Mouse (Mus musculus) heart, embryonic 13.5 days (tissue): ENCODE measurements around the gene Elp1. TPM values are rescaled to one million over a fixed set of nuclear protein-coding genes. Genes with fewer than 3 reads are reported as not detected.

Experiments
- ATAC-seq: fragments of 200-750 bp; cut with Nextera tagmentation; 2 replicates; pipeline ENCODE4 v1.8.0; 2017; ENCODE audit warnings: moderate TSS enrichment; ENCODE audit not compliant: insufficient number of reproducible peaks, low FRiP score, low TSS enrichment; ENCODE audit errors: extremely low read depth
- H3K27ac ChIP-seq: fragments of 300-500 bp; sonication (generic); replicated peaks from 2 replicates; pipeline ENCODE4 v1.5.1; 2015; ENCODE audit warnings: moderate library complexity, mild to moderate bottlenecking, inconsistent platforms
- H3K27me3 ChIP-seq: fragments of 300-500 bp; sonication (generic); replicated peaks from 2 replicates; pipeline ENCODE4 v1.6.1; 2015; ENCODE audit warnings: mild to moderate bottlenecking, inconsistent platforms
- H3K36me3 ChIP-seq: fragments of 300-500 bp; sonication (generic); 2 replicates; pipeline ENCODE4 v1.6.1; 2015; ENCODE audit warnings: mild to moderate bottlenecking, inconsistent platforms
- H3K4me1 ChIP-seq: fragments of 300-500 bp; sonication (generic); 2 replicates; pipeline ENCODE4 v1.6.1; 2015; ENCODE audit warnings: inconsistent platforms
- H3K4me2 ChIP-seq: fragments of 300-500 bp; sonication (generic); 2 replicates; pipeline ENCODE4 v1.6.1; 2015; ENCODE audit warnings: inconsistent platforms, mild to moderate bottlenecking, moderate library complexity
- H3K4me3 ChIP-seq: fragments of 300-500 bp; sonication (generic); 2 replicates; pipeline ENCODE4 v1.5.1; 2015; ENCODE audit warnings: moderate library complexity, mild to moderate bottlenecking, inconsistent platforms
- H3K9ac ChIP-seq: fragments of 300-500 bp; sonication (generic); 2 replicates; pipeline ENCODE4 v1.6.1; 2015; ENCODE audit warnings: inconsistent platforms, mild to moderate bottlenecking, moderate library complexity
- H3K9me3 ChIP-seq: fragments of 300-500 bp; sonication (generic); 2 replicates; pipeline ENCODE4 v1.6.1; 2016; ENCODE audit warnings: inconsistent platforms
- WGBS: fragments of 180-500 bp; shearing (Covaris S2); methylation state at CpG from one replicate; pipeline ENCODE4 v1.1.7; 2015; ENCODE audit warnings: mixed read lengths; 5-methylcytosine and 5-hydroxymethylcytosine counted together
- polyA plus RNA-seq: library from polyadenylated mRNA; unstranded; fragments of >200 nt; fragmentation: Nextera tagmentation; extraction: Ambion mirVana; gene quantifications from 2 replicates; pipeline ENCODE4 v1.2.1, GENCODE M21; 2015

Elp1 gene
- polyA plus RNA-seq = 31.2 and 32.6 TPM in 2 replicates

- H3K36me3 ChIP-seq = peaks cover 67% of the 10 kb centered on the region
- peak within 1 kb of the TSS; percentile 90 for H3K4me3 ChIP-seq
- under 1% methylated on average over 72 of the region's 72 CpGs for WGBS
- peak within 1 kb of the TSS; percentile 86 for H3K9ac ChIP-seq
- H3K4me1 ChIP-seq = peaks cover 25% of the 10 kb centered on the region
- H3K27me3 ChIP-seq = no peaks in the 10 kb centered on the region
- peak within 1 kb of the TSS; percentile 98 for H3K4me2 ChIP-seq
- peak; percentile 83 for ATAC-seq
- no peaks in the 10 kb centered on the region for H3K9me3 ChIP-seq
- H3K27ac ChIP-seq = peak within 1 kb of the TSS; percentile 82
Measured at GRCm38 (mm10) chr4:56801907-56802668, at the start of gene Elp1, which contains the start of gene Fam206a. Gene Elp1, minus strand, starts transcription at chr4:56802331. Gene Fam206a, plus strand, starts transcription at chr4:56802345.

DNA sequence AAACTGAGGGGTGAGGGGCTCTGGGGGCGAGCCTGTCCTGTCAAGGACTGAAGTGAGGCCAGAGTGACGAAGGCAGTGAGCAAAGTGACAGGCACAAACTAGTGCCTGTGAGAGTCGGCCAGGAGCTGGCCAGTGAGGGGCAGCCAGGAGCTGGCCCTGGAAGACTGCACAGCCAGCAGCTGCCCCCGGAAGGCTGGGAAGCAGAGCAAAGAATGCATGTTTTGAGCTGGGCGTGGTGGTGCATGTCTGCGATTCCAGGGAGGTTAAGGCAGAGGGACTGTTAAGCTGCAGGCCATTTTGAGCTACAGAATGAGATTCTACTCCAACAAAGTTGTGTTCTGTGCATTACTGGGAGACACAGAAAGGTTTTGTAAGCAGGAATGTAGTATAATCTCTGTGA lies 48.6 kb upstream of the Elp1 start:
- peak overlapping the region; percentile 54; the same call in 1 of the 2 replicates for H3K9ac ChIP-seq
- H3K4me1 ChIP-seq = peaks cover 18% of the 10 kb centered on the region
- peak overlapping the region; percentile 67 for H3K27ac ChIP-seq
- H3K27me3 ChIP-seq = no peaks in the 10 kb centered on the region
- no peak overlapping the region for H3K4me3 ChIP-seq
- ATAC-seq = no peak; the same call in 1 of the 2 replicates
- H3K9me3 ChIP-seq = no peaks in the 10 kb centered on the region
- 8% methylated on average over 6 of the region's 6 CpGs for WGBS
- peak overlapping the region; percentile 42 for H3K4me2 ChIP-seq
- H3K36me3 ChIP-seq = peaks cover 5% of the 10 kb centered on the region

GRCm38 (mm10) chr4:56848044-56848443 lies 45.9 kb upstream of the Elp1 start:
- Histone ChIP-seq H3K9ac (no peak overlapping the region), H3K4me3 (no peak overlapping the region), H3K36me3 (peaks cover 26% of the 10 kb centered on the region), H3K4me1 (peaks cover 17% of the 10 kb centered on the region), H3K4me2 (no peak overlapping the region), H3K27ac (no peak overlapping the region), H3K27me3 (no peaks in the 10 kb centered on the region), H3K9me3 (no peaks in the 10 kb centered on the region)
- 83% methylated on average over 6 of the region's 6 CpGs for WGBS
- no peak for ATAC-seq

DNA sequence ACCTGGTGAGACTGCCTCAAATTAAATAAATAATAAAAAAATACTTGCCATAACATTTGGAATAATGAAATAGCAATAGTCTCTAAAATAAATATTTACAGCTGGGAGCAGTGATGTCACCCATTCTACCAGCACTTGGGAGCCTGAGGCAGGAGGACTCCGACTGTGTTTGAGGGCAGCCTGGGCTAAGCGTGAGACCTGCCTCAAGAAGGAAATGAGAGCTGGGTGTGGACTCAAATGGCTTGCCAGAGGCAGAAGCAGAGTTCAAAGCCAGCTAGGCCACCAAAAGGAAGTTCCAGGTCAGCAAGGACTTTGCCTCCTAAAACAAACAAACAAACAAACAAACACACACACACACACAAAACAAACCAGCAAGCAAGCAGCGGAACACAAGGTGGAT lies 45.3 kb upstream of the Elp1 start:
- H3K4me1 ChIP-seq = peaks cover 17% of the 10 kb centered on the region
- peaks cover 26% of the 10 kb centered on the region for H3K36me3 ChIP-seq
- no peak overlapping the region for H3K4me3 ChIP-seq
- H3K27me3 ChIP-seq = no peaks in the 10 kb centered on the region
- no peak overlapping the region for H3K9ac ChIP-seq
- no peak overlapping the region for H3K4me2 ChIP-seq
- WGBS = 90% methylated on average over 3 of the region's 3 CpGs
- no peaks in the 10 kb centered on the region for H3K9me3 ChIP-seq
- no peak for ATAC-seq
- H3K27ac ChIP-seq = no peak overlapping the region

- Histone ChIP-seq H3K4me3 (no peak overlapping the region), H3K4me1 (peaks cover 10% of the 10 kb centered on the region), H3K9ac (no peak overlapping the region), H3K27ac (no peak overlapping the region), H3K36me3 (peaks cover 34% of the 10 kb centered on the region), H3K4me2 (no peak overlapping the region), H3K27me3 (no peaks in the 10 kb centered on the region), H3K9me3 (no peaks in the 10 kb centered on the region)
- WGBS = 51% methylated on average over 12 of the region's 12 CpGs
- ATAC-seq = no peak
Measured at GRCm38 (mm10) chr4:56845896-56846533, 43.9 kb upstream of the Elp1 start.

DNA sequence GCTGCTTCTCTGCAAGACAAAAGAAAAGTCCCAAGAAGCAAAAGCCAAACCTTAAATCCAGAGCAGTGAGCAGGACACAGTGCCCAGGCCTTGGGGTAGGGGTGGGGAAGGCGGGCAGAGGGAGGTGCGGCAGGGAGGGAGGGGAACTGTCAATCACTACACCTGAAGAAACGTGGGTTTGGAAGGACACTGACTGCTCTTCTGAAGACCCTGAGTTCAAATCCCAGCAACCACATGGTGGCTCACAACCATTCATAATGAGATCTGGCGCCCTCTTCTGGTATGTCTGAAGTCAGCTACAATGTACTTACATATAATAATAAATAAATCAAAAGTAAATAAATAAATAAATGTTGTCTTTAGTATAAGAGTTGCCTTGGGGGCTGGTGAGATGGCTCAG lies 42.8 kb upstream of the Elp1 start:
- ATAC-seq = no peak
- H3K4me3 ChIP-seq = no peak overlapping the region
- no peak overlapping the region for H3K27ac ChIP-seq
- H3K4me2 ChIP-seq = no peak overlapping the region
- 91% methylated on average over 4 of the region's 4 CpGs for WGBS
- no peak overlapping the region for H3K9ac ChIP-seq
- H3K27me3 ChIP-seq = no peaks in the 10 kb centered on the region
- no peaks in the 10 kb centered on the region for H3K9me3 ChIP-seq
- peaks cover 3% of the 10 kb centered on the region; the same call in 1 of the 2 replicates for H3K4me1 ChIP-seq
- H3K36me3 ChIP-seq = peaks cover 44% of the 10 kb centered on the region

- Histone ChIP-seq H3K4me2 (no peak overlapping the region), H3K27me3 (no peaks in the 10 kb centered on the region), H3K9ac (no peak overlapping the region), H3K4me1 (peaks cover 3% of the 10 kb centered on the region; the same call in 1 of the 2 replicates), H3K9me3 (no peaks in the 10 kb centered on the region), H3K36me3 (peaks cover 48% of the 10 kb centered on the region), H3K27ac (no peak overlapping the region), H3K4me3 (no peak overlapping the region)
- WGBS = 85% methylated on average over 2 of the region's 2 CpGs
- ATAC-seq = no peak
Measured at GRCm38 (mm10) chr4:56843963-56844362, 41.8 kb upstream of the Elp1 start.

- Histone ChIP-seq H3K36me3 (peaks cover 57% of the 10 kb centered on the region), H3K4me1 (peaks cover 3% of the 10 kb centered on the region; the same call in 1 of the 2 replicates), H3K9ac (no peak overlapping the region), H3K4me3 (no peak overlapping the region), H3K4me2 (no peak overlapping the region), H3K27ac (peak overlapping the region; percentile 67), H3K9me3 (no peaks in the 10 kb centered on the region), H3K27me3 (no peaks in the 10 kb centered on the region)
- ATAC-seq = no peak
- 68% methylated on average over 7 of the region's 7 CpGs for WGBS
Measured at GRCm38 (mm10) chr4:56842501-56842900, 40.4 kb upstream of the Elp1 start.

- no peaks in the 10 kb centered on the region for H3K9me3 ChIP-seq
- H3K4me1 ChIP-seq = peaks cover 3% of the 10 kb centered on the region; the same call in 1 of the 2 replicates
- peaks cover 55% of the 10 kb centered on the region for H3K36me3 ChIP-seq
- H3K27me3 ChIP-seq = no peaks in the 10 kb centered on the region
- no peak for ATAC-seq
- H3K4me3 ChIP-seq = no peak overlapping the region
- H3K27ac ChIP-seq = no peak overlapping the region
- no peak overlapping the region for H3K9ac ChIP-seq
- WGBS = 64% methylated on average over 3 of the region's 3 CpGs
- no peak overlapping the region for H3K4me2 ChIP-seq
Measured at GRCm38 (mm10) chr4:56840297-56840696, 38.2 kb upstream of the Elp1 start.

DNA sequence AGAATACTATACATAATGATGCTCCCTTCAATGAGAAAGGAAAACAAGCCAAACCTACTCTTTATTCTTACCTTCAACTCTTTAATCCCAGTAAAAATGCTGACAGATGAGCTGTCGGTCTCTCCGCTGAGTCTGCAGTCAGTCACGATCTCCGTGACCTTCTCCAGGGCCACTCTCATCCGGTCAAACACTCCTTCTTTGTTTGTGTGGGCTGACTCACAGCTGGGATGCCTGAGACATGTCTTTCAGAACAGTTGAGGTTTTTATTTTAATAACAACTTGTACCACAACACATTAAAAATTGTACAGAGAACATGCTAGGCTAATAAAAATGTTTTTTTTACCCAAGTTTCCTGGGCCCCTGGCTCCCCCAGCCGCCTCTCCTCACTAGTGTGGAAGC lies 35.5 kb upstream of the Elp1 start:
- Histone ChIP-seq H3K4me1 (no peaks in the 10 kb centered on the region), H3K9ac (no peak overlapping the region)
- ATAC-seq = no peak

GRCm38 (mm10) chr4:56831998-56832397 lies 29.9 kb upstream of the Elp1 start:
- Histone ChIP-seq H3K4me2 (no peak overlapping the region), H3K9me3 (no peaks in the 10 kb centered on the region), H3K4me3 (no peak overlapping the region), H3K36me3 (peaks cover 47% of the 10 kb centered on the region), H3K9ac (no peak overlapping the region), H3K27me3 (no peaks in the 10 kb centered on the region), H3K4me1 (peaks cover 20% of the 10 kb centered on the region), H3K27ac (0 out of 2 replicates have a peak overlapping the region, but pooled peaks have one; percentile 8)
- WGBS = 59% methylated on average over 7 of the region's 7 CpGs
- no peak for ATAC-seq

More for the DNA sequence above, 35.5 kb upstream of the Elp1 start:
- no peak overlapping the region for H3K4me3 ChIP-seq
- H3K36me3 ChIP-seq = peaks cover 55% of the 10 kb centered on the region
- no peak overlapping the region for H3K27ac ChIP-seq
- H3K27me3 ChIP-seq = no peaks in the 10 kb centered on the region
- H3K4me2 ChIP-seq = no peak overlapping the region
- 62% methylated on average over 6 of the region's 6 CpGs for WGBS
- no peaks in the 10 kb centered on the region for H3K9me3 ChIP-seq
